Mouse (Mus musculus) midbrain, postnatal 0 days (tissue): ENCODE measurements at regions not wholly inside any gene's neighbourhood (a gene's known extent, or its start where the extent isn't known, plus 50 kb on each side); places are given as distances from the start of the nearest gene placed in this dataset.

Experiments used
- ATAC-seq: fragments of 200-750 bp; cut with Nextera tagmentation; 2 replicates; pipeline ENCODE4 v1.8.0; 2017; ENCODE audit warnings: moderate number of reproducible peaks, mild to moderate bottlenecking, moderate TSS enrichment, moderate library complexity; ENCODE audit not compliant: low FRiP score
- DNase-seq: peaks from one replicate; pipeline ENCODE4 v3.0.0-alpha.2; 2015; ENCODE audit warnings: low spot score
- H3K27ac ChIP-seq: fragments of 300-500 bp; sonication (generic); 2 replicates; pipeline ENCODE4 v1.5.1; 2014; ENCODE audit warnings: low read depth, mild to moderate bottlenecking, low read length, mixed read lengths
- H3K27me3 ChIP-seq: fragments of 300-500 bp; sonication (generic); 2 replicates; pipeline ENCODE4 v1.6.1; 2014; ENCODE audit warnings: low read length, control low read depth, mixed read lengths; ENCODE audit not compliant: insufficient read depth
- H3K36me3 ChIP-seq: fragments of 300-500 bp; sonication (generic); 2 replicates; pipeline ENCODE4 v1.6.1; 2014; ENCODE audit warnings: low read length, control low read depth, mixed read lengths; ENCODE audit not compliant: insufficient read depth
- H3K4me1 ChIP-seq: fragments of 300-500 bp; sonication (generic); 2 replicates; pipeline ENCODE4 v1.6.1; 2014; ENCODE audit warnings: mild to moderate bottlenecking, control low read depth, antibody characterized with exemption, low read length, mixed read lengths; ENCODE audit not compliant: insufficient read depth
- H3K4me2 ChIP-seq: fragments of 300-500 bp; sonication (generic); 2 replicates; pipeline ENCODE4 v1.6.1; 2014; ENCODE audit warnings: low read depth, mild to moderate bottlenecking, low read length, mixed read lengths; ENCODE audit not compliant: poor library complexity, severe bottlenecking
- H3K4me3 ChIP-seq: fragments of 300-500 bp; sonication (generic); 2 replicates; pipeline ENCODE4 v1.5.1; 2014; ENCODE audit warnings: low read depth, mild to moderate bottlenecking, low read length, moderate library complexity
- H3K9ac ChIP-seq: fragments of 300-500 bp; sonication (generic); replicated peaks from 2 replicates; pipeline ENCODE4 v1.6.1; 2014; ENCODE audit warnings: mild to moderate bottlenecking, low read length, moderate library complexity, mixed read lengths; ENCODE audit not compliant: poor library complexity, severe bottlenecking
- H3K9me3 ChIP-seq: fragments of 300-500 bp; sonication (generic); 2 replicates; pipeline ENCODE4 v1.6.1; 2016; ENCODE audit warnings: low read length, control low read depth
- CTCF ChIP-seq: IDR thresholded peaks from 2 replicates; pipeline ENCODE4 v1.5.1; 2016; ENCODE audit warnings: antibody characterized with exemption, mild to moderate bottlenecking
- WGBS: fragments of 180-500 bp; shearing (Covaris S2); extraction: QIAGEN DNeasy Blood & Tissue Kit; methylation state at CpG from one replicate; pipeline ENCODE4 v1.1.7; 2014; 5-methylcytosine and 5-hydroxymethylcytosine counted together

- H3K9me3 ChIP-seq = no peaks in the 10 kb centered on the region
- H3K4me3 ChIP-seq = no peak overlapping the region
- no peaks in the 10 kb centered on the region for H3K4me1 ChIP-seq
- no peak overlapping the region for H3K27ac ChIP-seq
- 58% methylated on average over 3 of the region's 3 CpGs for WGBS
- H3K36me3 ChIP-seq = no peaks in the 10 kb centered on the region
- TF ChIP-seq CTCF = no peak
- no peak overlapping the region for H3K9ac ChIP-seq
- DNase-seq (no peak), ATAC-seq (no peak)
- H3K4me2 ChIP-seq = no peak overlapping the region
- no peaks in the 10 kb centered on the region for H3K27me3 ChIP-seq
These were observed 147.9 kb upstream of the 1810046K07Rik start for GRCm38 (mm10) chr9:51476511-51477056.

- no peak for TF ChIP-seq CTCF
- ATAC-seq = no peak
- no peak for DNase-seq
- H3K4me3 ChIP-seq = no peak overlapping the region
- no peak overlapping the region for H3K4me2 ChIP-seq
- no peaks in the 10 kb centered on the region for H3K9me3 ChIP-seq
- H3K36me3 ChIP-seq = no peaks in the 10 kb centered on the region
- no peaks in the 10 kb centered on the region for H3K27me3 ChIP-seq
- no peak overlapping the region for H3K9ac ChIP-seq
- no peak overlapping the region for H3K27ac ChIP-seq
- no peaks in the 10 kb centered on the region for H3K4me1 ChIP-seq
- WGBS = 62% methylated on average over 3 of the region's 3 CpGs
These were observed 159.1 kb upstream of the 1810046K07Rik start for GRCm38 (mm10) chr9:51487840-51488239.

GRCm38 (mm10) chr9:51507265-51507913 is 178.7 kb upstream of the 1810046K07Rik start:
- WGBS = 80% methylated on average over 3 of the region's 3 CpGs

GRCm38 (mm10) chr9:51517643-51518042 is 188.9 kb upstream of the 1810046K07Rik start:
- 81% methylated on average over 2 of the region's 2 CpGs for WGBS
- Histone ChIP-seq H3K4me1 (no peaks in the 10 kb centered on the region), H3K9ac (no peak overlapping the region), H3K4me3 (no peak overlapping the region), H3K4me2 (no peak overlapping the region), H3K9me3 (no peaks in the 10 kb centered on the region), H3K27ac (no peak overlapping the region), H3K36me3 (no peaks in the 10 kb centered on the region), H3K27me3 (no peaks in the 10 kb centered on the region)
- peak; percentile 59 for DNase-seq
- ATAC-seq = no peak
- TF ChIP-seq CTCF = no peak

More at GRCm38 (mm10) chr9:51507265-51507913, 178.7 kb upstream of the 1810046K07Rik start:
- H3K4me3 ChIP-seq = no peak overlapping the region
- H3K9ac ChIP-seq = no peak overlapping the region
- H3K4me2 ChIP-seq = no peak overlapping the region
- DNase-seq (no peak), ATAC-seq (no peak)
- H3K27me3 ChIP-seq = no peaks in the 10 kb centered on the region
- no peaks in the 10 kb centered on the region for H3K9me3 ChIP-seq
- no peaks in the 10 kb centered on the region for H3K36me3 ChIP-seq
- no peak for TF ChIP-seq CTCF
- H3K27ac ChIP-seq = no peak overlapping the region
- H3K4me1 ChIP-seq = no peaks in the 10 kb centered on the region

GRCm38 (mm10) chr9:51518376-51518775 is 189.7 kb upstream of the 1810046K07Rik start:
- H3K9ac ChIP-seq = no peak overlapping the region
- DNase-seq (peak; percentile 58), ATAC-seq (no peak)
- no peaks in the 10 kb centered on the region for H3K27me3 ChIP-seq
- no peaks in the 10 kb centered on the region for H3K4me1 ChIP-seq
- no peaks in the 10 kb centered on the region for H3K9me3 ChIP-seq
- no peak overlapping the region for H3K4me3 ChIP-seq
- H3K36me3 ChIP-seq = no peaks in the 10 kb centered on the region
- 86% methylated on average over 4 of the region's 4 CpGs for WGBS
- TF ChIP-seq CTCF = no peak
- no peak overlapping the region for H3K4me2 ChIP-seq
- no peak overlapping the region for H3K27ac ChIP-seq

- ATAC-seq (no peak), DNase-seq (no peak)
- Histone ChIP-seq H3K9ac (no peak overlapping the region), H3K4me3 (no peak overlapping the region), H3K4me2 (no peak overlapping the region), H3K36me3 (no peaks in the 10 kb centered on the region), H3K4me1 (no peaks in the 10 kb centered on the region), H3K9me3 (no peaks in the 10 kb centered on the region), H3K27me3 (no peaks in the 10 kb centered on the region), H3K27ac (no peak overlapping the region)
- no peak for TF ChIP-seq CTCF
These were observed 194.8 kb upstream of the 1810046K07Rik start for GRCm38 (mm10) chr9:51523471-51523870.
